Mouse (Mus musculus) liver, adult 2 months (tissue): Measurements from ENCODE around the gene Dazap2. TPM values are rescaled to one million over a fixed set of nuclear protein-coding genes. Genes with fewer than 3 reads are reported as not detected.
A peak's percentile ranks its signal among the peaks of the same experiment; 100 is the strongest.

Experiments
- DNase-seq: peaks from one replicate; pipeline ENCODE4 v3.0.0-alpha.2; 2011; ENCODE audit warnings: low read depth, low spot score; ENCODE audit errors: extremely low read depth
- H3K27ac ChIP-seq: fragments of 200-500 bp; replicated peaks from 2 replicates; pipeline ENCODE4 v1.5.1; 2012; ENCODE audit warnings: low read depth, mild to moderate bottlenecking, control low read depth, inconsistent platforms, low read length; ENCODE audit not compliant: insufficient read depth
- H3K27me3 ChIP-seq: fragments of 200-500 bp; 2 replicates; pipeline ENCODE4 v1.6.1; 2012; ENCODE audit warnings: mild to moderate bottlenecking, moderate library complexity, low read length, inconsistent platforms; ENCODE audit not compliant: control insufficient read depth, insufficient read depth
- H3K36me3 ChIP-seq: fragments of 200-500 bp; 2 replicates; pipeline ENCODE4 v1.6.1; 2012; ENCODE audit warnings: low read length, inconsistent platforms; ENCODE audit not compliant: control insufficient read depth, insufficient read depth
- H3K4me1 ChIP-seq: fragments of 200-500 bp; 2 replicates; pipeline ENCODE4 v1.6.1; 2011; ENCODE audit warnings: low read length; ENCODE audit not compliant: control insufficient read depth, insufficient read depth
- H3K4me3 ChIP-seq: fragments of 200-500 bp; 2 replicates; pipeline ENCODE4 v1.5.1; 2011; ENCODE audit warnings: low read depth, mild to moderate bottlenecking, control low read depth, low read length, moderate library complexity; ENCODE audit not compliant: insufficient read depth
- H3K79me2 ChIP-seq: fragments of 200-500 bp; 2 replicates; pipeline ENCODE4 v1.6.1; 2012; ENCODE audit warnings: inconsistent platforms, mild to moderate bottlenecking, low read length, moderate library complexity; ENCODE audit not compliant: control insufficient read depth, insufficient read depth
- H3K9ac ChIP-seq: fragments of 200-500 bp; 2 replicates; pipeline ENCODE4 v1.6.1; 2012; ENCODE audit warnings: low read depth, mild to moderate bottlenecking, control low read depth, inconsistent platforms, low read length
- CTCF ChIP-seq: fragments of 200-500 bp; IDR thresholded peaks from 2 replicates; pipeline ENCODE4 v1.5.1; 2011; ENCODE audit warnings: low read depth, low read length, control low read depth
- POLR2A ChIP-seq: fragments of 200-500 bp; IDR thresholded peaks from 2 replicates; pipeline ENCODE4 v1.6.1; 2011; ENCODE audit warnings: low read length, control low read depth; ENCODE audit not compliant: insufficient read depth; ENCODE audit errors: extremely low read depth
- WGBS: fragments of 180-500 bp; shearing (Covaris S2); methylation state at CpG from one replicate; pipeline ENCODE4 v1.1.7; 2018; 5-methylcytosine and 5-hydroxymethylcytosine counted together
- polyA plus RNA-seq: library from polyadenylated mRNA; depleted of rRNA; stranded (reverse); fragments of >200 nt; gene quantifications from 2 replicates; pipeline ENCODE4 v1.2.3, GENCODE M21; 2012
- total RNA-seq: library from RNA; depleted of rRNA; stranded (reverse); fragments of >200 nt; gene quantifications from 2 replicates; pipeline ENCODE4 v1.2.3, GENCODE M21; 2014

Dazap2 gene
- total and polyA plus RNA-seq, 2 experiments: 50.3 to 460 TPM

DNA sequence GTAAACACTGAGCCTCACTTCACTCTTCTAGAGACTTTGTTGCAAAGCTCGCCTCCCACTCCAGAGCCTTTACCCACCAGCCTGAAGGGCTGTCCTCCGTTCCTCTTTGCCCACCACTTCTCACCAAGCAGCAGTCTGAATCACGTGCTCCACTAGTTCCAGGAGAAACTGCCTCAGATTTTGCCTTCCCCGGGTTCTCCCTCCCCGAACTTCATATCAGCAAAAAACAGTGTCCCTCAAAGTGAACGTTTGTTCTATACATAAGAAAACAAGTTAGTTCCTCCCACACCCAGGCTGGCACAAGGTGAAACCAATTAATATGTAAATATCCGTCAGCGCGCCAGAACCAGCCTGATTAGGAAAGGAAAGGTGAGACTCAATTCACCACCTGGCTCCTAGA is 20.1 kb downstream of the Dazap2 start:
- peaks cover 35% of the 10 kb centered on the region for H3K4me1 ChIP-seq

DNA sequence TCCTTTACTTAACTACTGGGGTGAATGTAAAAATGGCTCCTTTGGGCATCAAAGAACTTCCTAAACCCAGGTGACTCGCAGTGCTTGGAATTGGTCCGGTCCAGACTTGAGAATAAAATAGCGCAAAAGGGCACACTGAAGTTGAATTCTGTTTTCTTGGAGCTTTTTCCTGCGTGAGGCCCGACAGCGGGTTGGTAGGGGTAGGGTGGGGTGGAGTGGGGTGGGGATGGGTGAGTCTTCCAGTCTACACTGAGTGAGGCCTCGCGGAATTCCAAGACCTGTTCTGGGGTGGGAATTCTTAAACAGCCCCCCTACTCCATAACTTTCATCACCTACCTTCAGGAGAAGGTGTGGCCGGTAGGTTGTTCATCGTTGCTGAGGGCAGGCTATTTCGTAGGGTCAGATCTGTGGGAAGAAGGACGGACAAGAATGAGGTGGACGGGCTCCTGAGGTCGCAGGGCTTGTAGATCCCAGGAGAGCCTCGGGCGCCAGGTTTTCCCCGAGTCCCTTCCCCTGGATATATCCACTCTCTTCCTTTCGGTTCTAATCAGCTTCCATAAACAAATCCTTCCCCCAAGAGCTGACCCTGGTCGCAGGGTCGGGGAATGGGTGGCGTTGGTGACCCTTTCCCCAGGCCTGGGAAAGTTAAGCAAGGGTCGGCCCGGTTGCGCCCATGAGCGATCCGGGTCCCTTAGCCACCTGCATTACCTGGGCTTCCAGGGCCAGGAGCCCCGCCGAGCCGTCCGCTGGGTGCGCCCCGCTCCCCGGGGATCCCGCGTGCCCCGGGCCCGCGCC is 20.9 kb downstream of the Dazap2 start:
- H3K4me1 ChIP-seq: peaks cover 32% of the 10 kb centered on the region
- peak overlapping the region; percentile 82 for H3K4me3 ChIP-seq
- H3K36me3 ChIP-seq: no peaks in the 10 kb centered on the region
- H3K9ac ChIP-seq: peak overlapping the region; percentile 88
- TF ChIP-seq CTCF (no peak), POLR2A (no peak)
- WGBS: 16% methylated on average over 31 of the region's 38 CpGs
- H3K79me2 ChIP-seq: peaks cover 8% of the 10 kb centered on the region; the same call in 1 of the 2 replicates
- no peaks in the 10 kb centered on the region for H3K27me3 ChIP-seq
- peak overlapping the region; percentile 83 for H3K27ac ChIP-seq
- DNase-seq: no peak

More for the DNA sequence above, 20.1 kb downstream of the Dazap2 start:
- peaks cover 11% of the 10 kb centered on the region; the same call in 1 of the 2 replicates for H3K79me2 ChIP-seq
- no peak overlapping the region for H3K27ac ChIP-seq
- TF ChIP-seq POLR2A (no peak), CTCF (no peak)
- no peaks in the 10 kb centered on the region for H3K36me3 ChIP-seq
- no peaks in the 10 kb centered on the region for H3K27me3 ChIP-seq
- 57% methylated on average over 9 of the region's 9 CpGs for WGBS
- H3K4me3 ChIP-seq: no peak overlapping the region
- H3K9ac ChIP-seq: no peak overlapping the region
- no peak for DNase-seq

DNA sequence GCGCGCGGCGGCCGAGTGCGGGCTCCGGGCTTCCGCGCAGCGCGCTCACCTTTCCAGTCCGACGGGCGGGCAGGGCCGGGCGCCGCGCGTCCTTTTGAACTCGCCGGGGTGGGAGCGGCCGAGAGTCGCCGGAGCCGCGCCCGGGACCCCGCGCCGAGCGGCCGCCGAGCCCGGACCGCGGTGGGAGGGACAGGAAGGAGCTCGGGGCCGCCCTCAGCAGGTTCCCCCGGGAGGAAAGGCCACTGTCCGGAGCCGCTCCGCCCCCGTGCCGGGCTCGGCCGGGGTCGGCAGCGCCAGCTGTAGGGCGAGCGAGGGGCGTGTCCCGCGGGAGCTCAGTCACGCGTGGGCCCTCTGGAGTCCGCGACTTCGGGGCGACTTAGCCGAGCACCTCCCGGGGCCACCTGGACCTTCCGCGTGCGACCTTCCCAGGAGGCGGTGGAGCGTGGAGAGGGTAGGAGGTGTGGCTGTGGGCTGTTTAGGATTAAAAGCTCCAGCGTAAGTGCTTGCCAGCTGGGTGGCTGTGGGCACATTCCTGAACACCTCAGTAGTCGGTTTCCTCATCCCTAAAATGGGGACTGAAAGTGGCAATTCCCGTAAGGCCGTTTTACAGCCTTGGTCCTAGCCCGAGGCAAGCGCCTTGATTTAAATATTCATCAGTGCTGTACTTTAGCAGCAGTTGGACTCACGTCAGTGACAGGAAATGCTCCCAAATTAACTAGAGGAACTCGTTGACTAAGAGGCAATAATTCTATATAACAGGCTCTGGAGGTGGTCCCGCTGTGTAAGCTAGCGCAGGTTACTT is 21.8 kb downstream of the Dazap2 start, which contains the start of gene Smagp:
Gene Smagp, minus strand, starts transcription at position 241 of the 802 bp plus-strand sequence.
- peak within 1 kb of the TSS; percentile 88 for H3K9ac ChIP-seq
- TF ChIP-seq POLR2A: no peak
- TF ChIP-seq CTCF: no peak

DNA sequence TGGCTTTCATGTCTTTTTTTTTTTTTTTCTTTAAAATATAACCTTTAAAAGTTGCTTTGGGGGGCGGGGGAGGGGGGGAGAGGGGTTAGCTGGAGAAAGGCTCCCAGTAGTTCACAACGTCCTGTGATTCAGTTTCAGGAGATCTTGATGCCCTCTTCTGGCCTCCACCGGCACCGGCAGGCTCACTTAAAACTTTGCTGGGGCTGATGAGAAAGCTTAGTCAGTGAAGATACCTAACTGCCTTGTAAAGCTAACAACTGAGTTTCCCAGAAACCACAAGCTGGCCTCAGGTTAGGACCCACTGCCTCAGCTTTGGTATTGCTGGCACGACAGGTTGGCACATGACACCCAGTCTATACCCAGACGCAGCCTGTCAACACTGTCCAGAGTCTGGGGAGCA is 22.5 kb downstream of the Dazap2 start:
- no peak overlapping the region for H3K4me3 ChIP-seq
- WGBS: 11% methylated on average over 6 of the region's 6 CpGs
- peaks cover 7% of the 10 kb centered on the region; the same call in 1 of the 2 replicates for H3K79me2 ChIP-seq
- H3K4me1 ChIP-seq: peaks cover 17% of the 10 kb centered on the region
- DNase-seq: peak; percentile 52
- H3K9ac ChIP-seq: no peak overlapping the region
- TF ChIP-seq CTCF: peak; percentile 76
- TF ChIP-seq POLR2A: no peak
- H3K27me3 ChIP-seq: no peaks in the 10 kb centered on the region
- no peaks in the 10 kb centered on the region for H3K36me3 ChIP-seq
- no peak overlapping the region for H3K27ac ChIP-seq

More for the DNA sequence above, 21.8 kb downstream of the Dazap2 start, which contains the start of gene Smagp:
- WGBS: under 1% methylated on average over 73 of the region's 77 CpGs
- Histone ChIP-seq H3K27me3 (no peaks in the 10 kb centered on the region), H3K4me1 (peaks cover 24% of the 10 kb centered on the region), H3K36me3 (no peaks in the 10 kb centered on the region), H3K4me3 (peak within 1 kb of the TSS; percentile 82), H3K27ac (peak within 1 kb of the TSS; percentile 83), H3K79me2 (peaks cover 7% of the 10 kb centered on the region; the same call in 1 of the 2 replicates)
- DNase-seq: peak; percentile 73

DNA sequence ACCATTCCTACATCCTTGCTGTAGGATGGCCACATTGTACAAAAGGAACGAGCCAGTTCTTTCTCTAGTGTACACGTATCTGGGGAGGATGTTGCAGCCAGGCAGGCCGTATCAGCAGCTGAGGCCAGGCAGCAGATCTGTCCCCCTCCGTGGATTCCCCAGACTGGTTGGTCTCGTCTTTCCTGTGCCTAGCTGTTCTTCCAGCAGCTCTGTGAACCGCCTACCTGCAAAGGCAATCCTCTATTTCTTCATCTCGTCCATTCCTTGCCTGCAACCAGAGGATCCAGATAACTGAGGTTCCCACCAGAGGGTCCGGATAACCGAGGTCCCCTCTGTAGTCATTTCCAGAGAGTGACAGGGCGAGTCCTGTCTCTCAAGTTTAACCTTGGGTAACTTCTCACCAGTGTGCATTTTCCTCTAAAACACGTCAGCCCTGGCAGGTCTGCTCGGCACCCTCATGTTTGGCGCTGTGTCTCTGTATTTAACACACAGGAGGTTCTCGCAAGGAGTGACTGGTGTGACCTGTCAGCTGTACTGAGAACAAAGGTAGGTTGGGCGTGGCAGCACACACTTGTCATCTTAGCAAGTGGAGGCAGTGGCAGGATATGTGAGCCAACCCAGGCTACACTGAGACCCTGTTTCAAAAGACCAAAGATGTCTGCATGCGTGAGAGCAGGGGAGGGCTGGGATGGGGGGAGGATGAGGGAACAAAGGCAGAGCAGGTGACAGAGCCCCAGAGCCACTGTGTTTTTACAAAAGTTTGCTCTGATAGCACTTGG is 25.0 kb downstream of the Dazap2 start:
- no peak overlapping the region for H3K4me3 ChIP-seq
- peaks cover 4% of the 10 kb centered on the region; the same call in 1 of the 2 replicates for H3K79me2 ChIP-seq
- WGBS: 91% methylated on average over 16 of the region's 16 CpGs
- H3K27ac ChIP-seq: no peak overlapping the region
- TF ChIP-seq POLR2A (no peak), CTCF (no peak)
- H3K4me1 ChIP-seq: peaks cover 5% of the 10 kb centered on the region; the same call in 1 of the 2 replicates
- H3K27me3 ChIP-seq: no peaks in the 10 kb centered on the region
- no peak for DNase-seq
- H3K9ac ChIP-seq: no peak overlapping the region
- H3K36me3 ChIP-seq: no peaks in the 10 kb centered on the region
